Mouse (Mus musculus) liver, adult 2 months (tissue): ENCODE measurements at regions not wholly inside any gene's neighbourhood (a gene's known extent, or its start where the extent isn't known, plus 50 kb on each side); places are given as distances from the start of the nearest gene placed in this dataset.

Experiments used
- CTCF ChIP-seq: fragments of 200-500 bp; IDR thresholded peaks from 2 replicates; pipeline ENCODE4 v1.5.1; 2011; ENCODE audit warnings: low read depth, low read length, control low read depth
- POLR2A ChIP-seq: fragments of 200-500 bp; IDR thresholded peaks from 2 replicates; pipeline ENCODE4 v1.6.1; 2011; ENCODE audit warnings: low read length, control low read depth; ENCODE audit not compliant: insufficient read depth; ENCODE audit errors: extremely low read depth

DNA sequence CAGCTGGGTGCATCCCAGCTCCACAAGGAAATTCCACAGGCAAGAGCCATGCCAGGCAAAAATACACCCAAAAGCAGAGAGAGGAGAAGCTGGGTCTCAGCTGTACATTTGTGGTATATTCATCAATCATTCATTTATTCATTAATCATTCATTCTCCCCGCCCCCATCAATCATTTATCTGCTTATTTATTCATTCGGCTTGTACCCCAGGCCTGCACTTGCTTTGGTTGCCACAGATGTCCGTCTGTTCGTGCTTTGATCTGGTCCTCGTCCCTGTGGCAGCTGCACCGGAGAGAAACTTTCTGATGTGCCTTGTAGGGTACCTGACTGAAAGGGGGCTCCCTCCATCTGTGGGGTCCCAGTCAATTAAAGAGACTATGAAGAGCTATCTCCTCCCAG is 87.2 kb upstream of the Pkdcc start:
- TF ChIP-seq CTCF (no peak), POLR2A (no peak)
